Comparison of ENCODE assay signal across 22 mouse cellular contexts in genomic region chr2:34998956-34999355, GRCm38 (mm10). TPM values are rescaled to one million over a fixed set of nuclear protein-coding genes. Genes with fewer than 3 reads are reported as not detected.
DNase-seq lines count a peak whose midpoint lies in the region; ATAC-seq and TF ChIP-seq lines count a peak whose summit lies in the region.
"Had no signal": no experiment of that assay in that cellular context is flagged by ENCODE, and none has a peak within 500 bp of the region (broad histone marks: within the 10 kb centered on the region; RNA-seq: fewer than 3 reads in every experiment).

No protein-coding gene starts in this region.

- WGBS in forebrain, embryonic 15.5 days = 66% methylated on average over 9 of the region's 9 CpGs
- WGBS in midbrain, embryonic 13.5 days = 81% methylated on average over 9 of the region's 9 CpGs

- no peak overlapping the region for H3K4me2 ChIP-seq in forebrain, embryonic 15.5 days (replicated peaks)
- H3K4me2 ChIP-seq in midbrain, embryonic 13.5 days (replicated peaks) = no peak overlapping the region
- H3K4me2 ChIP-seq: heart, embryonic 15.5 days; limb, embryonic 15.5 days; stomach, embryonic 15.5 days had no signal

- no peaks in the 10 kb centered on the region for H3K9me3 ChIP-seq in ES-E14 (ENCODE audit: control insufficient read depth, insufficient read depth, low read depth, low read length)
- H3K9me3 ChIP-seq in forebrain, embryonic 15.5 days = no peaks in the 10 kb centered on the region
- no peaks in the 10 kb centered on the region for H3K9me3 ChIP-seq in midbrain, embryonic 13.5 days
- H3K9me3 ChIP-seq: forebrain, embryonic 10.5 days; G1E; heart, embryonic 15.5 days; limb, embryonic 15.5 days; megakaryocyte, embryonic 14.5 days; stomach, embryonic 15.5 days had no signal

- no peak for ATAC-seq in forebrain, embryonic 15.5 days (replicated peaks)
- ATAC-seq in midbrain, embryonic 13.5 days = no peak
- ATAC-seq: hindbrain, embryonic 16.5 days; intestine, postnatal 0 days; midbrain, embryonic 16.5 days had no signal

- H3K27me3 ChIP-seq in forebrain, embryonic 15.5 days = no peaks in the 10 kb centered on the region
- H3K27me3 ChIP-seq in midbrain, embryonic 13.5 days = no peaks in the 10 kb centered on the region
- H3K27me3 ChIP-seq: limb, embryonic 15.5 days; stomach, embryonic 15.5 days had no signal

- no peak overlapping the region for H3K9ac ChIP-seq in ES-E14 (ENCODE audit: insufficient read depth, low read depth, low read length, poor library complexity, severe bottlenecking)
- no peak overlapping the region for H3K9ac ChIP-seq in forebrain, embryonic 15.5 days (replicated peaks)
- no peak overlapping the region for H3K9ac ChIP-seq in midbrain, embryonic 13.5 days (replicated peaks)
- H3K9ac ChIP-seq: heart, embryonic 15.5 days; limb, embryonic 15.5 days; stomach, embryonic 15.5 days had no signal

- no peaks in the 10 kb centered on the region for H3K36me3 ChIP-seq in ES-E14 (ENCODE audit: control insufficient read depth, insufficient read depth, low read length, poor library complexity, severe bottlenecking)
- no peaks in the 10 kb centered on the region for H3K36me3 ChIP-seq in forebrain, embryonic 15.5 days
- no peaks in the 10 kb centered on the region for H3K36me3 ChIP-seq in midbrain, embryonic 13.5 days
- H3K36me3 ChIP-seq: forebrain, embryonic 10.5 days; G1E; heart, embryonic 15.5 days; limb, embryonic 15.5 days; stomach, embryonic 15.5 days had no signal

- intact Hi-C loops in left cerebral cortex, postnatal 36 days (cut with DNase I) = no loop called here

- peaks cover 0 to 3% of the 10 kb centered on the region in 2 experiments; a peak in 1 of 4 replicates for H3K4me1 ChIP-seq in ES-E14 (ENCODE audit: control insufficient read depth in 2 of 2, insufficient read depth in 2 of 2, low read length in 2 of 2, poor library complexity in 1 of 2)
- peaks cover 6% of the 10 kb centered on the region for H3K4me1 ChIP-seq in forebrain, embryonic 15.5 days
- H3K4me1 ChIP-seq in midbrain, embryonic 13.5 days (replicated peaks) = peaks cover 11% of the 10 kb centered on the region
- H3K4me1 ChIP-seq: heart, embryonic 15.5 days; stomach, embryonic 15.5 days had no signal

- in situ Hi-C loops in ES-E14 (cut with MboI; ENCODE audit: low sequenced_read_pairs in 2 of 2, unreplicated experiment in 2 of 2) = no loop called here

- H3K27ac ChIP-seq in ES-E14 (ENCODE audit: insufficient read depth, low read depth, low read length, poor library complexity, severe bottlenecking) = no peak overlapping the region
- H3K27ac ChIP-seq in forebrain, embryonic 15.5 days (replicated peaks) = no peak overlapping the region
- H3K27ac ChIP-seq in midbrain, embryonic 13.5 days = no peak overlapping the region
- H3K27ac ChIP-seq: forebrain, embryonic 10.5 days; heart, embryonic 15.5 days; kidney, postnatal 0 days; limb, embryonic 15.5 days; stomach, embryonic 15.5 days had no signal

- no peak overlapping the region for H3K4me3 ChIP-seq in ES-E14 (ENCODE audit: insufficient read depth in 1 of 2, low read depth in 1 of 2, low read length in 2 of 2, poor library complexity in 1 of 2, severe bottlenecking in 1 of 2)
- no peak overlapping the region for H3K4me3 ChIP-seq in forebrain, embryonic 15.5 days
- H3K4me3 ChIP-seq in midbrain, embryonic 13.5 days (replicated peaks) = no peak overlapping the region
- H3K4me3 ChIP-seq: forebrain, embryonic 10.5 days; heart, embryonic 15.5 days; limb, embryonic 15.5 days; megakaryocyte, embryonic 14.5 days; stomach, embryonic 15.5 days had no signal

- DNase-seq in ES-CJ7 (ENCODE audit: low read depth, low spot score) (peak; percentile 72), ES-E14 (ENCODE audit: low read depth, low spot score) (peak; percentile 31)
- DNase-seq in frontal cortex, postnatal 14 days (ENCODE audit: low spot score in 2 of 2) = peak; percentile 19 to 34
- peak; percentile 53 to 59 for DNase-seq in left cerebral cortex, postnatal 36 days (ENCODE audit: low spot score in 2 of 2)
- DNase-seq in adrenal gland, postnatal 25 days = no peak
- no peak for DNase-seq in kidney, postnatal 14 days
- DNase-seq: cerebellum, adult 8-10 months; gastrocnemius, postnatal 36 days; heart, postnatal 4 days; lung, postnatal 14 days had no signal

TF ChIP-seq in ES-E14, 5 proteins besides CTCF, POLR2A, EP300 and RAD21:
- TF ChIP-seq MAFK (IDR thresholded peaks at IDR 0.05; ENCODE audit: insufficient read depth, low read depth, low read length) (no peak), CHD2 (IDR thresholded peaks at IDR 0.05; ENCODE audit: low read depth, low read length) (no peak), ZNF384 (IDR thresholded peaks at IDR 0.05; ENCODE audit: low read depth, low read length) (no peak), HCFC1 (IDR thresholded peaks at IDR 0.05; ENCODE audit: borderline replicate concordance, insufficient read depth, low read length) (no peak), ZC3H11A (IDR thresholded peaks at IDR 0.05; ENCODE audit: borderline replicate concordance, low read depth, low read length) (no peak)

RNA-seq across cellular contexts. Expression of gene Traf1, which starts 37.4 kb away (rescaled TPM):
- 1.2 and 1.3 TPM in 2 replicates for total RNA-seq in ES-E14 (2012; rRNA removed)
- 1 to 10 TPM; 1.2 to 1.4 TPM for total RNA-seq in left cerebral cortex, postnatal 36 days (2021)
- total RNA-seq in adrenal gland, postnatal 25 days (2021) = 1.9 and 3.0 TPM in 2 replicates
- polyA plus RNA-seq in forebrain, embryonic 15.5 days (2015; fragmentation: Nextera tagmentation; extraction: Ambion mirVana) = 0.46 and 1.6 TPM in 2 replicates
- polyA plus RNA-seq in midbrain, embryonic 13.5 days (2015; fragmentation: Nextera tagmentation; extraction: Ambion mirVana) = 0.59 and 0.79 TPM in 2 replicates
- polyA plus RNA-seq: G1E had no signal

Comparison
In these comparisons a context has a peak if more than half of its experiments do, and no peak if none do; other contexts are left out.
1. DNase-seq: peak in ES-CJ7 (single experiment), ES-E14 (single experiment), frontal cortex, postnatal 14 days (2 of 2) and left cerebral cortex, postnatal 36 days (2 of 2); none in adrenal gland, postnatal 25 days (single experiment) and kidney, postnatal 14 days (single experiment).